Mouse (Mus musculus): ENCODE measurements around the gene Zc3h12c. TPM values are rescaled to one million over a fixed set of nuclear protein-coding genes. Genes with fewer than 3 reads are reported as not detected.

Zc3h12c gene
- 10 to 100 TPM; 18.4 to 23.7 TPM for total RNA-seq (2021)
- long read RNA-seq, experiment 1, partial matches to known transcripts: 1 of 1 reads
- long read RNA-seq, experiment 1, other reads (novel, unspliced or antisense): 0 of 1 reads
- long read RNA-seq, experiment 2, partial matches to known transcripts: 0 of 4 reads
- long read RNA-seq, experiment 2, other reads (novel, unspliced or antisense): 4 of 4 reads

DNA sequence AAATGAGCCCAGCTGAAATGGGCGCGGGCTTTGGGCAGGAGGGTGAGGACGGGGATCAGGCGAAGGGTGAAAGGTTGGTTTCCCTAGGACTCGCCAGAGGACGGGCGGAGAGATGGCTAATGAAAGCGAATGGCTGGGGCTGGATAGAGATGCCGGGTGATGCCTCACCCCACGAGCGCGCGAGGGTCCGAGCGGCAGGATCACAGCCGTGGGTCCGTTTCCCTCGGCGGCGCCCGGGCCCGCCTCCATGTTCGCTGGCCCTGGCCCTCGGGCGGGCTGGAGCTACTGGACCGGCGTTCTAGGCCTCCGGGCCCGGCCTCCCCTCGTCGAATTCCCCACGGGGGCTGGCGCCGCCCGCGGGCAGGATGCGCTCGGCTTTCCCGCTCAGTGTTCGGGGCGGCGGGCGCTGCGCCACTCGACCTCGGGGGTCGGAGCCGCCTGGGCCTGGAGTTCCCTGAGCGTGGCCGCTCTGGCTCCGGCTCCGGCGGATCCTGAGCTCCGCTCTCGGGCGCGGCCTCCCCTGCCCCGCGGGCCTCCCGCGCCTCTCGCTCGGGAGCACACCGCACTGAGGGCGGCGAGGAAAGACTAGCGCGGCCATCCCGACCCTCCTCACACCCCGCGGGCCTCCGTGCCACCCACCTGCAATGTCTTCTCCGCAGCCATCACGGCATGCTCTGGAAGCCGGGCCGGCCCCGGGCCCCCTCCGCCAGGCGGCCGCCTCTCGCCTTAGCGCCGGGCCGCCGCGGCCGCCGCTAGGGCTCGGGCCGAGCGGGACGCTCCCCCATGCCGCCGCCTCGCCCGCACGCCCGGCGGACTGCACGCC is at the start of gene Zc3h12c:
Gene Zc3h12c (minus strand): TSS at position 710 of the 823 bp plus-strand sequence.
- DNase-seq (ENCODE audit: low spot score in 2 of 2): peak; percentile 67 to 70

DNA sequence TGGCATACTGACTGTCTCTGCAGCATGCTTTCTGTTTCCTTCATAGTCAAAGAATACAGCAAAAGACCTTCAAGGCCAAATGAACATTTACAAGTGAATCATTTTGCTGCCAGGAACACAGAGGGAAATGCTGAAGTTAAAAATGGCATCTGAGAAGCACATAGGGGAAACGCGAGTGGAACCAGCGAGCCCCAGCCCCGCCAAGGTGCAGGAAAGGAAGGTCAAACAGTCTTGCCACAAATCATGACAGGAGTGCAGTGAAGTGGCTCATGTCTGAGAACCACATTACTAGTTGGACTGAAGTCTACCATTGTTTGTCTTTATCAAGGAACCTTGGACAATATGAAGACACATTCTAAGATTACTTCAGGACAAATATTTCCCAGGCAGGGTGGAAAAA is 49.3 kb upstream of the Zc3h12c start:
- peak in 1 of 2 experiments; percentile 26 for DNase-seq (ENCODE audit: low spot score in 2 of 2)

DNA sequence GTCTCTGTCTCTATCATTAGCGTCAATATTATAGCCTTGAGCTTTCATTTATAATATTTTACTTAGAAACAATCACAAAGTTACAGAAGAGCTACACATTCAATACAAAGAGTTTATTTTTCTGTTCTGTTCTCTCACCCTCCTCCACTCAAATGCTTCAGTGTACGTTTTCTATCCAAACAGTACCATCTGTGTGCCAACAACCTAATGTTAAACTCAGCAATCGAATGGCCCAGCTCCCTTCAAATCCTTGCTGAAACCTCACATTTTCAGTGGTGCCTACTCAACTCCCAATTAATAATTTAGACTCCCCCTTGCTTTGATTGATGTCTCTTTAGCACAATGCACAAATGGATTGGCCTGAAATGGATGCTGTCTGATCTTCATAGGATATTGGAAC is 46.9 kb upstream of the Zc3h12c start:
- DNase-seq (ENCODE audit: low spot score in 2 of 2): no peak

DNA sequence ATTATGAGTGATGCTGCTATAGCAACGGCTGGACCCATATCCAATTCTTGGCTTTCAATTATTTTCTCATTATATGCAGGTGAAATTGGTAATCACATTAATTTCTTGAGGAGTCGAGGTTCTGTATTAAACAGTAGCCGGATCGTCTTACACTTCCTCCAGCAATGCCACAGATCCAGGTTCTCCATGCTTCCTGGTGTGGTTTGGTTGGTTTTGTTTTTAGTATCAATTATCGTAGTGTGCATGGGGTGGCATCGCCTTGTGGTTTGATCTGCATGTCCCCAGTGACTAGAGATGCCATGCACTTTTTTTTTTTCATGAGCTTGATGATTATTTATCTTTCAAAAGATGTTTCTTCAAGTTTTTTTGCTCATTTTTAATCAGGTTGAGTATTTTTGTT is 44.0 kb upstream of the Zc3h12c start:
- no peak for DNase-seq (ENCODE audit: low spot score in 2 of 2)

DNA sequence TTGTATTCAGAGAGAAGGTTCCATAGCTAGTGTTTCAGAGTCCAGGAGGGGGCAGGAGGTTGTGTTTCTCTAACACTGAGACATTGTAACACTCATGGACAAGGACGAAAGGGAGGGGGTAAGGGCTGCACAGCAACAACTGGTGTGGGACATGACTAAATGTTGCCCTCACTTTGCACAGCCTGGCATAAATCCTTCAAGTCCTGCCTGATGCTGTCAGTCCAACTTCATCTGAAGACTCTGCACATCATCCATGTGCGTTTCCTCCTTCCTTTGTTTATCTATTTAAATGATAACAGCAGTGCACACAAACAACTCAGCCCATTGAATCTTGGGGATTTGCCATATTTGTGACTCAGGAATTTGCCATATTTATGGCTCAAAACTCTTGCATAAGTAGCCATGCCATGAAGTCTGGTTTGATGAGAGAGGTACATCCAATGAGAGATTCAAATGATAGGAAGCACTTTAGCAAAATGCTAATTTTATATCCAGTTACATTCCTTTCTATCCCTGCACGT is 40.2 kb upstream of the Zc3h12c start:
- no peak for DNase-seq (ENCODE audit: low spot score in 2 of 2)

DNA sequence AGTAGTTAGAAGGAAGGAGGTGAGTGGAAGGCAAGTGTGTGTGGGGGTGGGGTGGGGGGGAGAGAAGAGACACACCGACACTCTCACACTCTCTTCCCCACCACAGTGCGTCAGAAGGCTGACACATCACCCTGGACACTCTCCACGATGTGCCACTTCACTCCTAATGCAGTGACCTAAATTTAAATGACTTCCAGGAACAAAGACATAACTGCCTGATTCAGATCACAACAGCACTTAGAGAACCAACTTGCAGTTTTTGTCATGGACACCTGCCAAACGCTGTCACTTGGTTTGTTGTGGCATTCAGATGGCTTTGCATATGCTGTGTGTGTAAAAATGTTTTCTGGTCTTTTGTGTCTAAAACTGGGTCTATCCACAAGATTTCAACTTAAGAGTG is 34.8 kb upstream of the Zc3h12c start:
- no peak for DNase-seq (ENCODE audit: low spot score in 2 of 2)

DNA sequence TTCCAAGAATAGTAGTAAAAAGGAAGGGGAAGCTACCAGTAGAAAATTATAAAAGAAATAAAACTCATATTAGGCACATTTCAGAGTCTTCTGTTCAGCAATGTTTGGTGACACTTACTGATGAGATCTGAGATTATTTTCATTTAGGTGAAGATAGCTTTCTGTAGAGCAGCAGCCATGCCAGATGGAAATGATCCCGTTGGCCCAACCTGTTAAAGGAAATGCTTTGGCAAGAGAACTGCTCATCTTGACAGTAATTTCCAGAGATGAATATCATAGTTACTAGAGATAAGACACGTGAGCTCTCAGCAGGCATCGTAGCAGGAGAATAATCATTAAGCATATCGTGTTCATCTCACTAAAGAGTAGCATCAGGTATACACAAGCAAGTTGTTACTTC is 31.9 kb upstream of the Zc3h12c start:
- no peak for DNase-seq (ENCODE audit: low spot score in 2 of 2)

DNA sequence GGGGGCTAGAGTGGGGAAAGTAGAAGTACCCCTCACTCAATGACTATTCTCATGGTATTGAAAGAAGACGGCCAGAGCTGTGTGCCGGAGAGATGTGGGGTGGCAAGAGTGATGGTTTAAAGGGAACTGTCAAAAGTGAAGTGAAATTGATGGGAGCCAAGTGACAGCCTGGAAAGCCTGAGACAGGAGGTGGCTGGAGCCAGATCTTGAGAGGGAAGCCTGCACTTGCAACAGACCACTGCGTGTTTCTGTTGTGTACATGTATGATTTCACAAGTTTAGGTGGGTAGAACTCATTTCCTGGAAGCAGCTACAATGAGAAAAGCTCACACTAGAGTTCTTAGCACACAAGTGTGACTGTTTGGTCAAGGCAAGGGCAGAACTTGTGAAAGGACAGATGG is 27.5 kb upstream of the Zc3h12c start:
- no peak for DNase-seq (ENCODE audit: low spot score in 2 of 2)

DNA sequence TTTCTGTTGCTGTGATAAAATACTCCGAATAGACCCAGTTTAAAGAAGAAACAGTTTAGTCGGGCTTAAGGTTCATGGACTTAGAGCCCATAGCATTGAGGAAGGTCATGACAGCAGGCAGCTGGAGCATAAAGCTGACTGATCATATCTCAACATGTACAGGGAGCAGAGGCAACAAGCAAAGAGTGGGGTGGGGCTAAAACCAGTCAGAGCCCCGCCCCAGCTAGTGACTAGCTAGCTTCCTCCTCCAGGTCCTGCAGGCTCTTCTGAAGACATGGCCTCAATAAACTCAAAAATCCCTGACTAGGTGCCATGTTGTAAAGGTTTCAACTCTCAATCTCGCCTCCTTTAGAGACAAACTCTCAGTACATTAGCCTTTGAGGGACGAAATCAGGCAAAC is 25.5 kb upstream of the Zc3h12c start:
- no peak for DNase-seq (ENCODE audit: low spot score in 2 of 2)

DNA sequence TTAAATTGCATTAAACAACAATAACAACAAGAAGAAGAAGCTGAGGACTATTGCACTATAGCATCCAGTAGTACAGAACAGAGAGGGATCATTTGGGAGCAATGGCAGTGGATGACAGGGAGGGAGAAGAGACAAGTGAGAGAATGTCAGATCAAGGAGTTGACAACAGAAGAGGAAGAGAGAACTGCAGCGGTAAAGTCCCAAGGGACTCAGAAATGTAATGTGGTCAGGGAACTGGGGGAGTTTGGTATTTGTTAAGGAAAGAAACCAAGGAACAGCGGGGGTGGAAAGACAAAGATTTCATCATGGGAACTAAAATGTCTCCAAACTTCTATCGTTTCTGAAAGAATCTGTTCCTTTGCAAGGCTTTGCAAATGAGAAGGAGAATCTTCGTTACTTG is 22.5 kb upstream of the Zc3h12c start:
- DNase-seq (ENCODE audit: low spot score in 2 of 2): no peak

DNA sequence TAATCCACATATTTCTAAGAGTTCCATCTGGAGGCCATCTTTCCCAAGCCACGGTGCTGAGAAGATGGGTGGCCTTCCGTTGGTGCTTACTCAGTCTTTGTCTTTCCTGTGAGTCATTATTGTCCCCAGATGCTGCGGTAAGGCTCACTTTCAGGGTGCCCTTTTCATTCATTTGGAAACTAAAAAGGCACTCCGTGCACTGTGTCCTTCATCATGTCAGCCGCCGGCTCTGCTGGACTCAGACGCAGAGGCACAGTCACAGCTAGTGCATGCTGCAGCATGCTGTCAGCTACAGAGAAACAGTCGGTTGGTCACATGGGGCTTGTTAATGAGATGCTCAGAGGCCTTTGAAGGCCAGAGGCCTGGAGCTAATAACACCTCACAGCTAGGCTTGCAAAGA is 19.7 kb upstream of the Zc3h12c start:
- DNase-seq (ENCODE audit: low spot score in 2 of 2): peak in 1 of 2 experiments; percentile 27

DNA sequence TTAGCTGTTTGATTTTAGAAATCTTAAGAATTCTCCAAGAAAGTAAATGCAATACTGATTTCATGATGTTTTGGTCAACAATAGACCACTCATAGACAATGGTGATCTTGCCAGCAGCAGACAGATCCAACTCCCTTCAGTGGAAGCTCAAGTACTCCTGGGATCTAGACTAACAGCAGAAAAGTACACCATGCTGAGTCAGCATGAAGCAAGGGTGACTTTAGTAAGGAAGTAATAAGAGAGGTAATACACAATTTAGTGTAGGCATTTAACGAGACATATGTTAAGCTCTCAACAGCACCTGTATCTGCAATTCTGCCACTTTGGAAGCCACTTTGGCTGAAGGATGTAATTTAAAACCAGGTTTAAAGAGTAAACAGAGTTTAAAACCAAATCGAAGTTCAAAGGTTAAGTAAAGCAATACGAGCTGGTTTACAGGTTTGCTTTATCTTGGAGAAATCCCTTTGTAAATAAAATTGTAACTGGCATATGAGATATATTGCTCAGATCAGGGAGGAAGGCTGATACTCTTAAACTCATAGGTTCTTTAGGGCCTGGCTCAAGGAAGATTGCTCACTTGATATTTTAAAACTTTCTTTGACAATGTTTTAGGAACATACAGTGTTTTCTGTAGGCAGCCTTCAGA is 18.0 kb upstream of the Zc3h12c start:
- DNase-seq (ENCODE audit: low spot score in 2 of 2): no peak

DNA sequence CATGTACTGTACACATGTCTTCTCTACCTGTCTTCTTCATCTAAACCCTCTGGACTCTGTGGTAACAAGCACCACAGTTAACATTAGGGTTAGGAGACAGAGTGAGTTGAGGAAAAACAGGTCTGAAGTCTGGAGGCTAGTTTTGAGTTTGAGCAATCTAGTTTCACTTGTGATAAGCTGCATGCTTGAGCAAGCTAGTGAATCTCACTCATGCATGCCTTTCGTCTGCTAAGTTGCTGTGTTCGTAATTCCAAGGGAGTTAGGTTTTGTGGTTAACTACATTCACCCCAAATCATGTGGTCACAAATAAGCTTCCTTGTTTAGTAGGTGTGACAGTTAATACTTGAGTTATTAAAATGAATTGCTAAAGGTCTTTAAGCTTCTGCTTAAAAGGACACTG is 13.0 kb upstream of the Zc3h12c start:
- no peak for DNase-seq (ENCODE audit: low spot score in 2 of 2)

DNA sequence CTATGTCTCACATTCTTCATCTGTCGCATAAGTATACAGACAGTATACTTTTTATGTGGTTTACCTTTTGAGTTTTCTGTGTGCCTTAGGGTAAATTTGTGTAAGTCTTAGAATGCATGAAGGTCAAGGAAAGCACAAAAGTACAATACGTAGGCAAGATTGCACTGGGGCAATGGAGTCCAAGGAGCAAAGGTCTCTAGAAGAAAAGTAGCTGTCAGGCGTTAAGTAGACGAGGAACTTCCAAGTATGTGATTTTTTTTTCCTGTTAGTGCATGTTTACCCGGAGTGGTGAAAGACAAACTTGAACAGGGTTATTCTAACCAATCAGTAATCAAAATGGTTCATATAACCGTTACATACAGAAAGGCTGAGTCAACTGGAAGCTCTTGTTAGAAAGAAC is 12.5 kb upstream of the Zc3h12c start:
- no peak for DNase-seq (ENCODE audit: low spot score in 2 of 2)

DNA sequence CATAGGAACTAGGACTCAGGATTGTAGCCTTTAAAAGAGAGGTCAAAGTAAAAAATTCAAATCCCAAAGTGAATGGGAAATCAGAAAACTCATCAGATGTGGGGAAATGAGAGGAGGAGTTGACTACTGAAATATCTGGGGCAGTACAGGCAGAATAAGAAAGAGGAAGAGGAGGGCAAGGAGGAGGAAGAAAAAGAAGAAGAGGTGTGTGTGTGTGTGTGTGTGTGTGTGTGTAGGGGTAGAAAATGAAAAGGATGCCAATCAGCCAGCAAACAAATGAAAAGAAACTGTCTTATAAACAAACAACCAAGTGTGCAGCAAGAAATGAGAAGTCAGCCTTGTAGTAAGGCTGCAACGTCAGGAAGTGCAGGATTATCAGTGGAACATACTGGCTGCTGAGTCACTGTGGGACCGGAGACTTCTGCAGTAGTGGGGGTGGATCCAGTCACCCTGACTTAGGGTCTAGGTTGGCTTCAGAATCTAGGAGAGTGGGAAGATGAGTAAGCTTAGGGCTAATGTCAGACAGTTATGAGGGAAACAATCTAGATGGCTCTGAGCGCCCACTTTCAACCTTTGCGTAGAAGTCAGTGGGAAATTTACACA is 7.0 kb upstream of the Zc3h12c start:
- no peak for DNase-seq (ENCODE audit: low spot score in 2 of 2)

DNA sequence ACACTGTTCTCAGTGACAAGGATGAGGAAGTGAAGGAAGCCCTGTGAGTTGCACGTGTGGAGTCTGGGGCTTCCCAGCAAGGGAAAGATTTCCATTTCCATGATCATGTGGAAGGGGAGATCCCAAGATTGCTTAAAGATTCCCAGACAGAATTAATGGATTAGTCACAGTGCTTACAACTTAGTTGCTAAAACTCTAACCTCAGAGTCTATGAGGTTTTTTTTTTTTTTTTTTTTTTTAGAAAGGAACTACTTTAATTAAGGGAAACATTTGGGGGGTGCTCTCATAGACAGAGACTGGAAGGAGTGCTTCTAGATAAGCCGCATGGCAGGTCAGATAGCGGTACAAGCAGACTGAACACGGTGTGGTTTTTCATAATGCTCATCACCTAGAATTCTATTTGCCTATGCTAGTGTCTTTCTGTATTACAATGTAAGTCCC is 6.3 kb upstream of the Zc3h12c start:
- no peak for DNase-seq (ENCODE audit: low spot score in 2 of 2)

DNA sequence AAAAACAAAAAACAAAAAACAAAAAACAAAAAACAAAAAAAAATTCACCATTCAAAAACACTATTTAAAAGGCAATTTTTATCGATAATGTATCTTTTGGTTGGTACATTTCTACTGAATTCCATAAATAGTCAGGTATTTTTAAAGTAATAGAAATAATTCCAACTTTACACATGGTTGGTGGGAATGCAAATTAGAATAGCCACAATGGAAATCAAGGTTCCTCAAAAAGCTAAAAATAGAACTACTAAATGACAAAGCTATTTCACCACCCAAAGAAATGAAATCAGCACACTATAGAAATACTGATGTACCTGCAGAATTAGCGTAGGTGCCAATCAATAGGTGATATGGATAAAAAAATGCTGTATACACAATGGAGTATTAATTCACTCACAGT is 5.6 kb upstream of the Zc3h12c start:
- no peak for DNase-seq (ENCODE audit: low spot score in 2 of 2)

DNA sequence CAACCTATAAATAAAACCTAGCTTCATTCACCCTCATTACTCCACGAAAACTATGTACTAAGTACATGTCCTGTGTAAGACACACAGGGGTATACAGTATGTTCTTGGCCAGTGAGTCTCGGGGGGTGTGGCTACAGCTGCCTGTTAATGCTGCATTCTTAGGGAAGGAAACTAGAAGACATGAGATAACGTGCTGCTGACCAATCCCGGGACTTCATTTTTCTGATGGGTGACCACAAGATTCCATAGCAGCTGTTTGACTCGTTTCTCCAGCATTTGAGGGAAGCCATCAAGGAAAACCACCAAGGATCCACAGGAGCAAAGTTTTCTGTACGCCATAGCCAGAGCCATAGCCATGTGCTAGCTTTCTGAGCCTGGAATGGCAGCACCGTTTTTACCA is 4.2 kb upstream of the Zc3h12c start:
- DNase-seq (ENCODE audit: low spot score in 2 of 2): no peak

DNA sequence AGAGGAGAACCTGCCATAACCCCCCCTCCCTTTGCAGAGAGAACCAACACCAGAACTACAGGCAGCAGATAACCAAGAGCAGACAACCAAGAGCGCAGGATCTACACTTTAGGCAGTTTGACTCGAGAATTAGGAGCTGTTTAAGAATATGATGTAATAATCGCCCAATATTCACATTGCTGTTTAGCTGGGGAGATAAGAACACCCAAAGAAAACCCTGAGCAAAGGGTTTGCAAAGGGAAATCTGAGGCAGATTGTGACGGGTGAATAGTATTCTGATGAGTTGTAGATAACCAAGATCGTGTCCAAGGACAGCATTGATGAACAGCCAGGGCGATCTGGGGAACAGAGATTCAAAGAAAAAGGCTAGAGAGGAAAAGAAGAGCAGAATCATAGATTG is 2.3 kb upstream of the Zc3h12c start:
- DNase-seq (ENCODE audit: low spot score in 2 of 2): no peak

DNA sequence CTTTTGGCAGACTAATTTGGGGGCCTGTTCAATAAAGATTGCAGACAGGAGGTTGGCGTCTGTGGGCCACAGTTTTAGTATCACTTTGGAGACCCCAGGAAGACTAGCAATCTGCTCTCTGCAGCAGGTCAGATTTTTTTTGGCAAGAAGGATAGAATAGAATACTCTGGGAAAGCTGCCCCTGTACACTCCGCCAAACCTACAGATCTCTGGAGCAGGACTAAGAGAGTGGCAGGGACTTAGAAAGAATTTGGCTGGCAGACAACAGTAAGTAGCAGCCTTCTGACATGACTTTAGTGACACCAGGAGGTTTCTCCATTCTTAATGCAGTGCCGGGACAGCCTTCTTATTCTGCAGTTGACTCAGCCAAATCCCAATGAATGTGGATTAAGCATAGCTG is 1.8 kb upstream of the Zc3h12c start:
- no peak for DNase-seq (ENCODE audit: low spot score in 2 of 2)

DNA sequence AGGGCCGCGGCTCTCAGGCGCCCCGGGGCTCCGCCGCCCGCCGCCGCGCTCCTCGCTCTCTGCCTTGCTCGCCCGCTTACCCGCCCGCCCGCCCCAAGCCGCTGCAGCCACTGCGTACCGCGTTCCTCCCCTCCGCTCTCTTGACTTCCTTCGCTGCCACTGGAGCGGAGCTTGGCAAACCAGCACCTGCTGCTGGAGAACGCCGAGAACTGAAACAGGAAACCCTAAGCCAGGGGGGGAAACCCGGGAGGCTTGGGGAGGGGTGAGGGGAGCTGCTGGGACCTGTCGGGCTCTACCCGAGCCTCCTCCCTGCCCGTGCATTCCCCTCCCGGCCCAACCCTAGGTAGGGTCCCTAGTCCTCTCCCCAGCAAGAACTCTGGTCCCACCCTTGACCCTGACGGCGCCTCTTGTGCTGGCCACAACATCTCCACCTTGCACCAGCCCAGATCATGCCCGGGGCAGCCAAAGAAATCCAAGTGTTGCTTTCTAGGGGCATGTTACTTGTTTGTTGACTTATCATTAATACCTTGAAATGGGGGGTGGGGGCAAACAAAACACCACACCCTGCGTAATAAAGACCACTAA is 406 bp upstream of the Zc3h12c start:
- DNase-seq (ENCODE audit: low spot score in 2 of 2): peak; percentile 71 to 79
